Mouse (Mus musculus) kidney, adult 9 months (tissue): ENCODE results near the gene Akap12.
A peak's percentile ranks its signal among the peaks of the same experiment; 100 is the strongest.

Experiments used
- DNase-seq: peaks from one replicate; pipeline ENCODE4 v3.0.0; 2022

Gene Akap12

GRCm38 (mm10) chr10:4285752-4286151 lies 19.6 kb downstream of the Akap12 start:
- DNase-seq = peak; percentile 11

GRCm38 (mm10) chr10:4289171-4289570 lies 23.0 kb downstream of the Akap12 start:
- DNase-seq = no peak

DNA sequence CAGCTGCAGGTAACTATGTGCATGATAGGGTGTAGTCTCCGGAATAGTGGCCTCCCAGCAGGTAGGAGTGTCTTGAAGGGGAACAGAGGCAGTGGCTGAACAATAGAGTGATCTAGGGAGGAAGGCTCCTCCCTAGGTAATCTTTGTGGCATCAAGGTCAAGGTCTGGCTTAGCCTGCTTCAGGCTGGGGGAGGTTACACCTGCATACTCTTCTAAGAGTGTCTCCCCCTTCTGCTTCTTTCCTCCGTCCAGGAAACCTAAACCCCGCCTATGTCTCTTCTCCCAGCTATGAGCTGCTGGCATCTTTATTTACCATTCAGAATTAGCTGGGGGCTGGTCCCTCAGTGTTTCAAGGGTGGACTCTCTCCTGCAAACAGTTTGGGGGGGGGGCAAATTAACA lies 23.5 kb downstream of the Akap12 start:
- DNase-seq = no peak

GRCm38 (mm10) chr10:4290145-4290544 lies 24.0 kb downstream of the Akap12 start:
- DNase-seq = no peak

GRCm38 (mm10) chr10:4290561-4290960 lies 24.4 kb downstream of the Akap12 start:
- DNase-seq = no peak

DNA sequence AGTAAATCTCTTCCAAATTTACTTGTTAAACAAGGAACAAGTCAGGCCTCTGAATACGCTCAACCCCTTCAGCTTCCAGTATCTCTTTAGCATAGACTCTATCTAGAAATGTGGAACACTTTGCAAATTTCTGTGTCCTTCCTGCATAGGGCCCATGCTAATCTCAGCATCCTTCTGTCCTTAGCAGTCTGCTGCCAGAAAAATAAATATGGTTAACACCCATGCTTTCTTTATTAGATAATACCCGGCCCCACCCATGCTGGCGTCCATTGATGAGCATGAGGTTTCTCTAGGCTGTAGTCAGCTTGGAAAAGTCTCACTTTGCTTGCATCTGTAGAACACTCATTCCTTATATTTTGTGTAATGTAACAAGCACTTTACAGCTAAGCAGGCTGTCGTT lies 27.2 kb downstream of the Akap12 start:
- no peak for DNase-seq

DNA sequence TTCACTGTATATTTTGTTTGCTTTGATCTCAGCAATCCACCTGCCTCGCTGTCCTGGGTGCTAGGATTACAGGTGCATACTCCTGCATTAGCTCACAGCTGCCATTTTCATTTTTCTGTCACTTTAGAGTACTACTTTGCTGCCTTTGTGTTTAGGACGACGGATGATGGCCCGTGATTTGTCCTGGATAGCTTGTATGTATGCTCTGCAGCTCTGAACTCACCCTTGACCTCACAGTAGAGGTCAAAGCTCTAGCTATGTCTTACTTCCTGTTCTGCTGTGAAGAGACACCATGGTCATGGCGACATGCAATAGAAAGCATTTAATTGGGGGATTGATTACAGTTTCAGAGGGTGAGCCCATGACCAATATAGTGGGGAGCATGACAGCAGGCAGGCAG lies 37.4 kb downstream of the Akap12 start:
- DNase-seq = no peak

DNA sequence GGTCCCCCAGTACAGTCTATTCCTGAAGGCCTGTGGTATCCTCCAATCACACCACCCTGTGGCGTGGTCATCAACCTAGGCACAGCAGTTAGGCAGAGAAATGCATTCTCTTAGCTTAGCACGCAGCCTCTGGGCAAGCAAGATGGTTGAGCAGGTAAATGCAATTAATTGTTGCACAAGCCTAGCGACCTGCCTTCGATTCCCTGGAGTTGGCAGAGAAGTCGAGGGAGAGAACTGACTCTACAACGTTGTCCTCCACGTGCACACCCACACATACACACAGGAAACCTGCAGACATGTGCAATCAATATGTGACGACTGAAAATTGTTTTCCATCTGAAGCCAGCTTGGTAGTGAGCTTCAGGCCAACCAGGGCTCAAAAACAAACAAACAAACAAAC lies 57.7 kb downstream of the Akap12 start:
- DNase-seq = no peak

GRCm38 (mm10) chr10:4325562-4325961 lies 59.4 kb downstream of the Akap12 start:
- no peak for DNase-seq

DNA sequence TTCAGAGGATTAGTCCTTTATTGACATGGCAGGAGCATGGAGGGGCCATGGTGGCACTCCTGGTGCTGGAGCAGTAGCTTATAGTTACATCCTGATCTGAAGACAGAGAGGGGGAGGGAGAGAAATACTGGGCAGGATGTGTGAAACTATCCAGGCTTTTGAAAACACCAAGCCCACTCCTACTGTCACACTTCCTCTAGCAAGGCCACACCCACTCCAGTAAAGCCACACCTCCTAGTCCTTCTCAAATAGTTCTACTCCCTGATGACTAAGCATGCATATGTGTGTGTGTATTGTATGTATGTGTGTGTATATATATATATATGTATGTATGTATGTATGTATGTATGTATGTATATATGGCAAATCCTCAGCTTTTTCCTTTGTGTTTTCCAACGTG lies 61.5 kb downstream of the Akap12 start:
- DNase-seq = no peak

GRCm38 (mm10) chr10:4332228-4332979 lies 66.2 kb downstream of the Akap12 start:
- DNase-seq = no peak

DNA sequence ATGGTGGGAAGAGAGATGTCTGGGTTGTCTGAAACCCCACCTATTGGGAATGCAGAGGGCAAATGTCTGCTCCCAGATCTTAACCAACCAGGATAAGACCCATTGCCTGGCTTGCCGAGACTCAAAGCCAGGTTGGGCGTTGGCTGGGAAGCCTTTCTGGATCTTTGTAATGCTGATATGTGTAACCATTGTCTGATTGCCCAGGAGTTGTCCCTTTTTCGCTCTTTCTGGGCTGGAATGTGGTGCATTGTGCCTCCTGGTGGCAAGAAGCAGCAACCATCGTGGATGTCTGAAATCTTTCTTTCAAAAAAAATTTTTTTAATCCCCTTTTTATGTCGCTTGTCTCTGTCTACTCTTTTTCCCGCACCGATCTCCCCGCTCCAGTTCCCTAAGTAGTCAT lies 67.1 kb downstream of the Akap12 start:
- DNase-seq = peak; percentile 62

- peak; percentile 88 for DNase-seq
These were observed 68.0 kb downstream of the Akap12 start for GRCm38 (mm10) chr10:4334039-4334683.

- DNase-seq = peak; percentile 33
These were observed 72.8 kb downstream of the Akap12 start for GRCm38 (mm10) chr10:4338863-4339461.

- DNase-seq = peak; percentile 41
These were observed 75.2 kb downstream of the Akap12 start for GRCm38 (mm10) chr10:4341430-4341829.

DNA sequence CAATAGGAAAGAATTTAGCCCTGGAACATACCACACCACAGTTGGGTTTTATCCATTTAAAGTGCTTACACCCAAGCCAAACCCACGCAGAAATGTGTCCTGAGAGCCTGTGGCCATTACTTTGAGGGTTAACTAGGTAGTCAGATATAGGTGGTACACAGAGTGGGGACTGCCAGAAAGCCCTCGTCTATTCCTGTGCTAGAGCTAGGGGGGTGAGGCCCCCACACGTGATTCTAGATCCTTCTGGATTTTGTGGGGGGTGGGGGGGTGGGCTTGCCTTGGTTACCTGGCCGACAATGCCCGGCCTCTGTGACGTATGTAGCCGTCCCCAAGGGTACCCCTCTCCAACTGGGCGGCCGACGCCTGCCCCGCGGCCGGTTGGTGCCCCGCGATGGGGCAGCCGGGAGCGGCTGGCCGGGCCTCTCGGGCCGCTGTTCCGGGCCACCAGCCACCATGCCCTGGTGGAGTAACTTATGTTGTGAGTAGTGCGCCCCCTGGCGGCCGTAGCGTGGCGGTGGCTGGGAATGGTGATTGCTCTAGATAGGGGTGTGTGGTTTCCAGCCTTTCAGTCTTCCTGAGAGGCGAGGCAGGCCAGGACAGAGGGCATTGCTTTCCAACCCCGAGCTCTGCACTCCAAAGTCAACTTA lies 80.4 kb downstream of the Akap12 start:
- peak; percentile 97 for DNase-seq

DNA sequence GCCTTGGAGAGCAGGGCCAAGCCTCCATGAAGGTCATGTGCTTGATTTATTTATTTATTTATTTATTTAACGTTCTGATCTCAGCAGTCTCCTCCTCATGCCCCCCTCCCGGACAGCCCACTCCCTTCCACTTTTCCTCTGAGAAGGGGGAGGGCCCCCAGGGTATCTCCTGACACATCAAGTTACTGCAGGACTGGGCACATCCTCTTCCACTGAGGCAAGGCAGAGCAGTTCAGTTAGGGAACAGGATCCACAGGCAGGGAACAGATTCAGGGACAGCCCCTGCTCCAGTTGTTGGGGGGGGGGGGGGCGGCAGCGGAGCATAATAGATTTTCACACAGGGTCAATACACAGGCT lies 80.9 kb downstream of the Akap12 start:
- DNase-seq = no peak

DNA sequence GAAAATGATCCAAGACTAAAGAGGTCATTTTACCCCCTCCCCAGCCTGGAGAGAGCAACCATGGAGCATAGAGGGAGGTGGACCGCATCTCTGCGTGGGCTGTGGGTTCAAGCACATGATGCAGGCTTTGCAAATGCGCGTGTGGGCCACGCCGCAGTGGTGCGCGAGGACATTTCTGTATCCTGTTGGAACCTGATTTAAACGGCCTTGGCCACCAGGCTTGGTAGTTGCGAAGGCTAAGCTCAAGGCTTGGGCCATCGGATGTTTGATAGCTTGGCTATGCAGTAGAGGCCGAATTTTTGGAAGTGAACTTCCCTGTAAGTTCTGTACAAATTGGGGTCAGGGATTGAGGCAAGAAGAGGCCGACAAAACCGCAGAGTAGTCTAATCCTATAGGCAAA lies 81.4 kb downstream of the Akap12 start:
- no peak for DNase-seq

DNA sequence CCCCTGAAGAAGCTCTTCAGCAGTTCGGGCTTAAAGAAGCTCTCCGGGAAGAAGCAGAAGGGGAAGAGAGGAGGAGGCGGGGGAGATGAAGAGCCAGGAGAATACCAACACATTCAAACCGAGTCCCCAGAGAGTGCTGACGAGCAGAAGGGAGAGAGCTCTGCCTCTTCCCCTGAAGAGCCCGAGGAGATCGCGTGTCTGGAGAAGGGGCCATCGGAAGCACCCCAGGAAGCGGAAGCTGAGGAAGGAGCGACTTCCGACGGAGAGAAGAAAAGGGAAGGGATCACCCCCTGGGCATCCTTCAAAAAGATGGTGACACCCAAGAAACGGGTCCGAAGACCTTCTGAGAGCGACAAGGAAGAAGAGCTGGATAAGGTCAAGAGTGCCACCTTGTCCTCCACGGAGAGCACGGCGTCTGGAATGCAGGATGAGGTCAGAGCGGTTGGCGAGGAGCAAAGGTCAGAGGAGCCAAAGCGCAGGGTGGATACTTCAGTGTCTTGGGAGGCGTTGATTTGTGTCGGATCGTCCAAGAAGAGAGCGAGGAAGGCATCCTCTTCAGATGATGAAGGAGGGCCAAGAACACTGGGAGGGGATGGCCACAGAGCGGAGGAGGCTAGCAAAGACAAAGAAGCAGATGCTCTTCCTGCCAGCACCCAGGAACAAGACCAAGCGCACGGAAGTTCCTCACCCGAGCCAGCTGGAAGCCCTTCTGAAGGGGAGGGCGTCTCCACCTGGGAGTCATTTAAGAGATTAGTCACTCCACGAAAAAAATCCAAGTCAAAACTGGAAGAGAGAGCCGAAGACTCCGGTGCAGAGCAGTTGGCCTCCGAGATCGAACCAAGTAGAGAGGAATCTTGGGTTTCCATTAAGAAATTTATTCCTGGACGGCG lies 88.4 kb downstream of the Akap12 start:
- no peak for DNase-seq

GRCm38 (mm10) chr10:4355882-4356451 lies 89.8 kb downstream of the Akap12 start:
- no peak for DNase-seq

DNA sequence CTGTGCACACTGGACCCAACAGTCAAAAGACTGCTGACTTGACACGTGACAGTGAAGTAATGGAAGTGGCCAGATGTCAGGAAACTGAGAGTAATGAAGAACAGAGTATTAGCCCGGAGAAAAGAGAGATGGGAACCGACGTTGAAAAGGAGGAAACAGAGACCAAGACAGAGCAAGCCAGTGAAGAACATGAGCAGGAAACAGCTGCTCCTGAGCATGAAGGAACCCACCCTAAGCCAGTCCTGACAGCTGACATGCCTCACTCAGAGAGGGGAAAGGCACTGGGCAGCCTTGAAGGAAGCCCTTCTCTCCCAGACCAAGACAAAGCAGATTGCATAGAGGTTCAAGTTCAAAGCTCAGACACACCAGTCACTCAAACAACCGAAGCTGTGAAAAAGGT lies 90.5 kb downstream of the Akap12 start:
- DNase-seq = no peak

- DNase-seq = no peak
These were observed 91.3 kb downstream of the Akap12 start for GRCm38 (mm10) chr10:4357435-4357834.
